Mouse (Mus musculus): Measurements from ENCODE around the gene Ccl11. TPM values are rescaled to one million over a fixed set of nuclear protein-coding genes. Genes with fewer than 3 reads are reported as not detected.

Ccl11 gene
- polyA plus RNA-seq, 1 experiment from 2014 or later: 0.09 TPM

DNA sequence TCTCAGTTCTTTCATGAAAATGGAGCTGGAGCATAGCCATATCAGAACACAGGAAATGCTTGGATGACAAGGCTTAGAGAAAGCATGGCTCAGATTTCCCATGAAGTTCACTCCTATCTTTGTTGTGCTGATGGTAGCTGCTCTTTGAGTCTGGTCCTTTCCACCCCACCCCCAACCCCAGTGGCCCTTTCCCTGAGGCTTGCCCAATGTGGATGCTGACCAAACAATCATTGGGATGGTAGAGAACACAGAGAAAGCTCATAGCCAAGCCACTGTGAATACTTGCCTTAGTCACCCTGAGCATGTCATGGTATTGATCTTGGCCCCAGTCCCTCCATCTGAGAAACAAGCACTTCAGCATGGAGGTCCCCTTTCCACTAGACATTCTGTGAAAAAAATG, 25.5 kb upstream of the Ccl11 start:
- Histone ChIP-seq H3K36me3 (no peaks in the 10 kb centered on the region), H3K4me3 (replicated peaks) (no peak overlapping the region), H3K9ac (no peak overlapping the region), H3K27me3 (no peaks in the 10 kb centered on the region), H3K4me1 (replicated peaks) (no peaks in the 10 kb centered on the region), H3K4me2 (no peak overlapping the region), H3K27ac (peak overlapping the region; percentile 27; the same call in 1 of the 2 replicates), H3K9me3 (replicated peaks) (no peaks in the 10 kb centered on the region)
- DNase-seq (no peak), ATAC-seq (ENCODE audit: low read depth) (no peak)

DNA sequence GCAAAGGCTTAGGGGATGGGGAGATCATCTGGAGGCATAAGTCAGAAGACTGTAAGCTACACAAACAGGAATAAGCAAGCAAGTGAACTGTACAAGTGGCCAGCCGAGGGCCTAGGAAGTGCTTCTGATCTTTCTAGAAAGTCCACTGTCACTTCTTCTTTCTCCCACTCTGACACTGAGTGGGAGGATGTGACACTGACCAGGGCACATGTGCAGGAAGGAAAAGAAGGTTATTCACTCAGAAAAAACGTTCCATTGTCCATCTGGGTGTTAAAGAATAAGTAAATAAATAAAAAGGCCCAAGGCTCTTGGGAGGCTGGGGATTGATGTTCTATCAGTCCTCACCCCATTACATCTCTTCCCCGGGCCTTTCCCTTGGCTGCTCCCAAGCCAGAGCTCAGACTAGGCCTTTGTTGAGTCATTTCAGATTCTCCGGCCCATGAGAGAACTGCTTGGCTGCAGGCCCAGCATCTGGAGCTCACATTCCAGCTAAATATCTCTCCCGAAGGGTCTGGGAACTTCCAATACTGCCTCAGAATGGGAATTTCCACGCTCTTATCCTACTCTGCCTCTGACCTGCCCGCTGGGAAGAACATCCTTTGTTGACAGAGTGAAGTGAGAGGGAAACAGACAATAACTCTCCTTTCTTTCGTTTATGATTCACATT, 24.8 kb upstream of the Ccl11 start:
- 45% methylated on average over 8 of the region's 8 CpGs for WGBS (ENCODE audit: insufficient replicate concordance)
- DNase-seq: no peak
- Histone ChIP-seq H3K4me1 (replicated peaks) (no peaks in the 10 kb centered on the region), H3K27ac (peak overlapping the region; percentile 27), H3K4me3 (replicated peaks) (no peak overlapping the region), H3K27me3 (no peaks in the 10 kb centered on the region), H3K9me3 (replicated peaks) (no peaks in the 10 kb centered on the region), H3K9ac (no peak overlapping the region), H3K36me3 (no peaks in the 10 kb centered on the region), H3K4me2 (no peak overlapping the region)
- no peak for ATAC-seq (ENCODE audit: low read depth)

GRCm38 (mm10) chr11:82034446-82034845, 23.2 kb upstream of the Ccl11 start:
- Histone ChIP-seq H3K27me3 (no peaks in the 10 kb centered on the region), H3K9ac (no peak overlapping the region), H3K4me3 (replicated peaks) (no peak overlapping the region), H3K4me1 (replicated peaks) (no peaks in the 10 kb centered on the region), H3K9me3 (replicated peaks) (no peaks in the 10 kb centered on the region), H3K4me2 (no peak overlapping the region), H3K27ac (no peak overlapping the region), H3K36me3 (no peaks in the 10 kb centered on the region)
- 71% methylated on average over 7 of the region's 7 CpGs for WGBS (ENCODE audit: insufficient replicate concordance)
- ATAC-seq (ENCODE audit: low read depth) (no peak), DNase-seq (no peak)

GRCm38 (mm10) chr11:82035356-82035755, 22.3 kb upstream of the Ccl11 start, which contains the start of gene Ccl2:
Gene Ccl2 (plus strand): TSS chr11:82035571.
- WGBS (ENCODE audit: insufficient replicate concordance): 22% methylated on average over 5 of the region's 5 CpGs
- no peaks in the 10 kb centered on the region for H3K4me1 ChIP-seq (replicated peaks)
- no peaks in the 10 kb centered on the region for H3K27me3 ChIP-seq
- H3K4me2 ChIP-seq: no peak within 1 kb of the TSS
- no peaks in the 10 kb centered on the region for H3K36me3 ChIP-seq
- no peak for DNase-seq
- no peak within 1 kb of the TSS for H3K4me3 ChIP-seq (replicated peaks)
- no peak within 1 kb of the TSS for H3K9ac ChIP-seq
- no peak within 1 kb of the TSS for H3K27ac ChIP-seq
- ATAC-seq (ENCODE audit: low read depth): no peak
- no peaks in the 10 kb centered on the region for H3K9me3 ChIP-seq (replicated peaks)

GRCm38 (mm10) chr11:82035857-82036256, 21.8 kb upstream of the Ccl11 start:
- no peaks in the 10 kb centered on the region for H3K9me3 ChIP-seq (replicated peaks)
- no peaks in the 10 kb centered on the region for H3K36me3 ChIP-seq
- 67% methylated on average over 2 of the region's 2 CpGs for WGBS (ENCODE audit: insufficient replicate concordance)
- DNase-seq: no peak
- no peak overlapping the region for H3K9ac ChIP-seq
- no peaks in the 10 kb centered on the region for H3K4me1 ChIP-seq (replicated peaks)
- no peak overlapping the region for H3K4me3 ChIP-seq (replicated peaks)
- no peaks in the 10 kb centered on the region for H3K27me3 ChIP-seq
- no peak overlapping the region for H3K27ac ChIP-seq
- H3K4me2 ChIP-seq: no peak overlapping the region
- ATAC-seq (ENCODE audit: low read depth): no peak

DNA sequence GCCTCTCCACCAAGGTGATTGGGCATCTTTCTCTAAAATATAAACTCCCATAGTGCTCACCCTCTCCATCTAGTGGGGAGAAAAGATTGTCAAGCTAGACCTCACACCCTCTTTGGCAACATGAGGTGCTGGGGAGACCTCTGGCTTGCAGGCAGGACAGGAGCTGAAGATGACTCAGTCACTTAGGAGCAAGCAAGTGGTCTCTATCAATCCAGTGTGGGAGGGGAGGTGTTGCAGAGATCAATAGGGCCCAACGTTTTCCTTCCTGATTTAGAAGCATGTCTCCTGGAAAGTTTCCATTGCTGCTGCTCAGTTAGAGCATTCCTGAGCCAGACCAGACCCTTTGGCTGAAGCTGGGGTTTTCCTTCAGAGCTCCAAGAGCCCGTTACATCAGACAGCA, 19.1 kb upstream of the Ccl11 start, which contains the start of gene Gm17268:
Gene Gm17268, minus strand, starts transcription at position 28 of the 400 bp plus-strand sequence.
- DNase-seq (no peak), ATAC-seq (ENCODE audit: low read depth) (no peak)
- no peaks in the 10 kb centered on the region for H3K27me3 ChIP-seq
- H3K4me3 ChIP-seq (replicated peaks): no peak within 1 kb of the TSS
- no peak within 1 kb of the TSS for H3K27ac ChIP-seq
- WGBS (ENCODE audit: insufficient replicate concordance): 19% methylated on average over 2 of the region's 2 CpGs
- no peaks in the 10 kb centered on the region for H3K9me3 ChIP-seq (replicated peaks)
- no peak within 1 kb of the TSS for H3K4me2 ChIP-seq
- H3K4me1 ChIP-seq (replicated peaks): no peaks in the 10 kb centered on the region
- no peaks in the 10 kb centered on the region for H3K36me3 ChIP-seq
- H3K9ac ChIP-seq: no peak within 1 kb of the TSS

DNA sequence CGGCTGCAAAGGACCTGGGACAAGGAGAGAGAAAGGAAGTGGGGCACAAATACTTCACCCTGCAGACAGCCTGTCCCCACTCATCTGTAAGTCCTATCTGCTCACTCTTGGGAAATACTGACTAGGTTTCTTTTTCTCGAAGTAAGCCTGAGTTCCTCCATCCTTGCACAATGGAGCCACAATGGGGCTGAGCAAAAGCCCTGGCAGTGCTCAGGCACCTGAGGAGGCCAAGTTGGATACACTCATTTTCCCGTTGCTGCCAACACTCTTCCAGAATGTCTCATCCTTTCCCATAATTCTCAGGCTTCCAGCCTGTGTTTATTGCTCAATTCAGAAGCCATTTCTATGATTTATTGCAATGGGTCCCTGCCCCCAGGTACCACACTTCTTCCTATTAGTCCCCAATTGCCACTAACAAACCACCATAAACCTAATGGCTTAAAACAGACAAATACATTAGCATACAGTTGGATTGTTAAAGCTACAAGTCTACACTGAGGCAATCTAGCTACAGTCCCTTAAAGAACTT, 18.4 kb upstream of the Ccl11 start:
- no peak for DNase-seq
- H3K27me3 ChIP-seq: no peaks in the 10 kb centered on the region
- WGBS (ENCODE audit: insufficient replicate concordance): 49% methylated on average over 3 of the region's 3 CpGs
- no peaks in the 10 kb centered on the region for H3K4me1 ChIP-seq (replicated peaks)
- no peaks in the 10 kb centered on the region for H3K9me3 ChIP-seq (replicated peaks)
- no peak overlapping the region for H3K9ac ChIP-seq
- no peak overlapping the region for H3K4me2 ChIP-seq
- no peak overlapping the region for H3K27ac ChIP-seq
- H3K4me3 ChIP-seq (replicated peaks): no peak overlapping the region
- H3K36me3 ChIP-seq: no peaks in the 10 kb centered on the region
- no peak for ATAC-seq (ENCODE audit: low read depth)

- Histone ChIP-seq H3K4me2 (no peak overlapping the region), H3K4me3 (replicated peaks) (no peak overlapping the region), H3K4me1 (replicated peaks) (no peaks in the 10 kb centered on the region), H3K9ac (no peak overlapping the region), H3K36me3 (no peaks in the 10 kb centered on the region), H3K9me3 (replicated peaks) (no peaks in the 10 kb centered on the region), H3K27me3 (no peaks in the 10 kb centered on the region), H3K27ac (no peak overlapping the region)
- ATAC-seq (ENCODE audit: low read depth) (no peak), DNase-seq (no peak)
- WGBS (ENCODE audit: insufficient replicate concordance): 66% methylated on average over 4 of the region's 4 CpGs
These were observed 15.9 kb upstream of the Ccl11 start for GRCm38 (mm10) chr11:82041671-82042080.

DNA sequence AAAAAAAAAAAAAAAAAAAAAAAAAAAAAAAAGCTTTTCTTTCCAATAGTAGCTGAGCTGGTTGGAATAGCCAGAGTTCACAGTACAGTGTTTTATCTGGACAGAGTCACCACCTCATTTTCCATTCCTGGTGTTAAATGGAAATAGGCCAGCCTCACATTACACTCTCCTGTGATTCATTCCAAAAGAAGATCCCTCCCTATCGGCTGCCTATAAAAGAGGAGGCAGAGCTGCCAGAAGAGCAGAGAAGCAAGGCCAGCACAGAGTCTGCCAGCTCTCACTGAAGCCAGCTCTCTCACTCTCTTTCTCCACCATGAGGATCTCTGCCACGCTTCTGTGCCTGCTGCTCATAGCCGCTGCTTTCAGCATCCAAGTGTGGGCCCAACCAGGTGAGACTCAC, 12.2 kb upstream of the Ccl11 start, which contains the start of gene Ccl7:
Gene Ccl7, plus strand, starts transcription at position 242 of the 400 bp plus-strand sequence.
- no peaks in the 10 kb centered on the region for H3K36me3 ChIP-seq
- no peaks in the 10 kb centered on the region for H3K9me3 ChIP-seq (replicated peaks)
- no peak within 1 kb of the TSS for H3K4me3 ChIP-seq (replicated peaks)
- no peaks in the 10 kb centered on the region for H3K27me3 ChIP-seq
- no peak within 1 kb of the TSS for H3K27ac ChIP-seq
- no peak for DNase-seq
- WGBS (ENCODE audit: insufficient replicate concordance): 65% methylated on average over 3 of the region's 3 CpGs
- H3K9ac ChIP-seq: no peak within 1 kb of the TSS
- ATAC-seq (ENCODE audit: low read depth): no peak
- no peaks in the 10 kb centered on the region for H3K4me1 ChIP-seq (replicated peaks)
- no peak within 1 kb of the TSS for H3K4me2 ChIP-seq

DNA sequence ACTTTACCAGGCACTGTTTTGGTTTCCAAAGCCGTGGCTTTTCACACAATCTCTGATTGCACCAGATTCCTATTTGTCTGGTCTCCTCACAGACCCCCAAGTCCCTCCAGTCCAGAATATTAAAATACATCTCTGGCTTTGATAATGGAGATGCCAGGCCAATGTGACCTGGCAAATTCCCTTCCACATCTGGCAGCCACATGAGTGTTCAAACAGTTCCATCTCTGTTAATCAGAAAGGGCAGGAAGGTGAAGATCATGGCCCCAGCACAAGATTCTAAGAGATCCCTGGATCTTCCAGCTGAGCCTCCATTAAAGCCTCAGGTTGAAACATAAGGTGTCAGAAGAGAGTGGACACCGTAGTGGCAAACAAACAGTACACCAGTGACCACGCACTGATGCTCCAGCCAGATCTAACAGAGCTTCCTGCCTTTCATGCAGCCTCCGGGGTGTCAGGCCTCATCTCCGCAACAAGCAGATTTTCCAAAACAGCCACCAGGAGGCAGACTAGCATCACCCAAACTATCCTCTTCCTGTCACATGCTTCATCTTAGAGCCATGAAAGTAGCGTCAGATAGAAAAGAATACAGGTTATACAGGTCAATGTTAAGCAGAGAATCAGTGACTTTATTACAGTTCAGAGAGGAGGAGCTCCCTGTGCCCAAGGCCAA, 9.7 kb upstream of the Ccl11 start:
- WGBS (ENCODE audit: insufficient replicate concordance): 23% methylated on average over 6 of the region's 6 CpGs
- H3K9me3 ChIP-seq (replicated peaks): no peaks in the 10 kb centered on the region
- ATAC-seq (ENCODE audit: low read depth) (no peak), DNase-seq (no peak)
- no peaks in the 10 kb centered on the region for H3K36me3 ChIP-seq
- H3K27me3 ChIP-seq: no peaks in the 10 kb centered on the region
- no peak overlapping the region for H3K27ac ChIP-seq
- H3K4me2 ChIP-seq: no peak overlapping the region
- H3K4me3 ChIP-seq (replicated peaks): no peak overlapping the region
- no peak overlapping the region for H3K9ac ChIP-seq
- H3K4me1 ChIP-seq (replicated peaks): no peaks in the 10 kb centered on the region

GRCm38 (mm10) chr11:82053849-82054248, 3.8 kb upstream of the Ccl11 start:
- WGBS (ENCODE audit: insufficient replicate concordance): 59% methylated on average over 7 of the region's 7 CpGs
- H3K9ac ChIP-seq: no peak overlapping the region
- ATAC-seq (ENCODE audit: low read depth) (no peak), DNase-seq (no peak)
- no peaks in the 10 kb centered on the region for H3K27me3 ChIP-seq
- H3K36me3 ChIP-seq: no peaks in the 10 kb centered on the region
- no peak overlapping the region for H3K4me3 ChIP-seq (replicated peaks)
- no peak overlapping the region for H3K4me2 ChIP-seq
- no peak overlapping the region for H3K27ac ChIP-seq
- H3K4me1 ChIP-seq (replicated peaks): no peaks in the 10 kb centered on the region
- no peaks in the 10 kb centered on the region for H3K9me3 ChIP-seq (replicated peaks)

DNA sequence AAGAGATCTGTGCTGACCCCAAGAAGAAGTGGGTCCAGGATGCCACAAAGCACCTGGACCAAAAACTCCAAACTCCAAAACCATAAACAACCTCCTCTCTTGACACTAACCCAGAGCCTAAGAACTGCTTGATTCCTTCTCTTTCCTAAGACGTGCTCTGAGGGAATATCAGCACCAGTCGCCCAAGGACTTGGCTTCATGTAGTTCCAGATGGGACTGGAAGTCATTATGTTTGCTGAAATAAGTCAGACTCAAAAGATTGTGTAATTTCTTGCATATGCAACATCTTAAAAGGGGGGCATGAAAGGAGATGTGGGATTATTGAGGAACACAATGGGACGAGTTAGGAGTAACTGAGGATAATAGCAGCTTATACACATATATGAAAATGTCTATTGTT, 4.6 kb downstream of the Ccl11 start:
- no peak for ATAC-seq (ENCODE audit: low read depth)
- no peak overlapping the region for H3K27ac ChIP-seq
- no peaks in the 10 kb centered on the region for H3K9me3 ChIP-seq (replicated peaks)
- no peak overlapping the region for H3K4me3 ChIP-seq (replicated peaks)
- H3K4me1 ChIP-seq (replicated peaks): no peaks in the 10 kb centered on the region
- H3K36me3 ChIP-seq: no peaks in the 10 kb centered on the region
- H3K27me3 ChIP-seq: no peaks in the 10 kb centered on the region
- no peak for DNase-seq
- no peak overlapping the region for H3K9ac ChIP-seq
- 53% methylated on average over 3 of the region's 3 CpGs for WGBS (ENCODE audit: insufficient replicate concordance)
- no peak overlapping the region for H3K4me2 ChIP-seq

Measured in liver, embryonic 13.5 days (tissue).